Mouse (Mus musculus) E14TG2a.4 (cell line): Measurements from ENCODE around the gene Mmp15.

Experiments
- CTCF ChIP-seq: conservative IDR thresholded peaks from 2 replicates; pipeline ENCODE4 v1.5.1; 2014; ENCODE audit warnings: low read length
- NANOG ChIP-seq: IDR thresholded peaks from 2 replicates; pipeline ENCODE4 v1.6.1; 2014; ENCODE audit warnings: borderline replicate concordance, low read length, mixed read lengths
- POU5F1 ChIP-seq: IDR thresholded peaks from 2 replicates; pipeline ENCODE4 v1.6.1; 2014; ENCODE audit warnings: low read length, borderline replicate concordance

GRCm38 (mm10) chr8:95381595-95381994 lies 29.5 kb downstream of the Mmp15 start:
- no peak for TF ChIP-seq CTCF
- TF ChIP-seq NANOG = no peak
- no peak for TF ChIP-seq POU5F1
